Mouse (Mus musculus) midbrain, embryonic 15.5 days (tissue): ENCODE data around the gene Bloc1s2. TPM values are rescaled to one million over a fixed set of nuclear protein-coding genes. Genes with fewer than 3 reads are reported as not detected.

Experiments used
- ATAC-seq: fragments of 200-750 bp; cut with Nextera tagmentation; replicated peaks from 2 replicates; pipeline ENCODE4 v1.8.0; 2017; ENCODE audit warnings: moderate TSS enrichment
- H3K27ac ChIP-seq: fragments of 300-500 bp; sonication (generic); 2 replicates; pipeline ENCODE4 v1.5.1; 2015; ENCODE audit warnings: mild to moderate bottlenecking, inconsistent platforms
- H3K27me3 ChIP-seq: fragments of 300-500 bp; sonication (generic); replicated peaks from 2 replicates; pipeline ENCODE4 v1.6.1; 2015; ENCODE audit warnings: inconsistent platforms
- H3K36me3 ChIP-seq: fragments of 300-500 bp; sonication (generic); replicated peaks from 2 replicates; pipeline ENCODE4 v1.6.1; 2015; ENCODE audit warnings: inconsistent platforms
- H3K4me1 ChIP-seq: fragments of 300-500 bp; sonication (generic); 2 replicates; pipeline ENCODE4 v1.6.1; 2015; ENCODE audit warnings: inconsistent platforms
- H3K4me2 ChIP-seq: fragments of 300-500 bp; sonication (generic); 2 replicates; pipeline ENCODE4 v1.6.1; 2015; ENCODE audit warnings: inconsistent platforms, mild to moderate bottlenecking, moderate library complexity
- H3K4me3 ChIP-seq: fragments of 300-500 bp; sonication (generic); 2 replicates; pipeline ENCODE4 v1.5.1; 2015; ENCODE audit warnings: mild to moderate bottlenecking, inconsistent platforms
- H3K9ac ChIP-seq: fragments of 300-500 bp; sonication (generic); 2 replicates; pipeline ENCODE4 v1.6.1; 2015; ENCODE audit warnings: mild to moderate bottlenecking, inconsistent platforms
- H3K9me3 ChIP-seq: fragments of 300-500 bp; sonication (generic); 2 replicates; pipeline ENCODE4 v1.6.1; 2016; ENCODE audit warnings: inconsistent platforms
- WGBS: fragments of 180-500 bp; shearing (Covaris S2); methylation state at CpG from one replicate; pipeline ENCODE4 v1.1.7; 2015; ENCODE audit warnings: mixed read lengths; 5-methylcytosine and 5-hydroxymethylcytosine counted together
- polyA plus RNA-seq: library from polyadenylated mRNA; unstranded; fragments of >200 nt; fragmentation: Nextera tagmentation; extraction: Ambion mirVana; gene quantifications from 2 replicates; pipeline ENCODE4 v1.2.1, GENCODE M21; 2015

Bloc1s2 gene
- polyA plus RNA-seq = 143 and 159 TPM in 2 replicates

GRCm38 (mm10) chr19:44145702-44146567 lies at the start of gene Bloc1s2:
Gene Bloc1s2, minus strand, starts transcription at chr19:44146446.
- Histone ChIP-seq H3K9me3 (no peaks in the 10 kb centered on the region), H3K27ac (peak within 1 kb of the TSS; percentile 78), H3K4me2 (peak within 1 kb of the TSS; percentile 74), H3K27me3 (peaks cover 12% of the 10 kb centered on the region; the same call in 1 of the 2 replicates), H3K4me1 (peaks cover 15% of the 10 kb centered on the region), H3K9ac (peak within 1 kb of the TSS; percentile 79), H3K4me3 (peak within 1 kb of the TSS; percentile 84), H3K36me3 (peaks cover 17% of the 10 kb centered on the region)
- ATAC-seq = peak; percentile 95
- 2% methylated on average over 46 of the region's 46 CpGs for WGBS

- WGBS = 6% methylated on average over 7 of the region's 7 CpGs
These were observed 48.9 kb upstream of the Bloc1s2 start for GRCm38 (mm10) chr19:44195138-44195537.

GRCm38 (mm10) chr19:44193906-44194305 lies 47.7 kb upstream of the Bloc1s2 start:
- WGBS = 86% methylated on average over 7 of the region's 7 CpGs
- H3K9ac ChIP-seq = no peak overlapping the region
- no peaks in the 10 kb centered on the region for H3K4me1 ChIP-seq
- H3K27ac ChIP-seq = no peak overlapping the region
- no peaks in the 10 kb centered on the region for H3K9me3 ChIP-seq
- no peak for ATAC-seq
- no peaks in the 10 kb centered on the region for H3K36me3 ChIP-seq
- no peaks in the 10 kb centered on the region for H3K27me3 ChIP-seq
- H3K4me3 ChIP-seq = no peak overlapping the region
- no peak overlapping the region for H3K4me2 ChIP-seq

More at GRCm38 (mm10) chr19:44195138-44195537, 48.9 kb upstream of the Bloc1s2 start:
- H3K9me3 ChIP-seq = no peaks in the 10 kb centered on the region
- no peaks in the 10 kb centered on the region for H3K27me3 ChIP-seq
- no peak overlapping the region for H3K4me2 ChIP-seq
- H3K9ac ChIP-seq = no peak overlapping the region
- H3K4me1 ChIP-seq = no peaks in the 10 kb centered on the region
- no peaks in the 10 kb centered on the region for H3K36me3 ChIP-seq
- no peak overlapping the region for H3K27ac ChIP-seq
- no peak overlapping the region for H3K4me3 ChIP-seq
- ATAC-seq = no peak

GRCm38 (mm10) chr19:44192342-44192741 lies 46.1 kb upstream of the Bloc1s2 start, which contains the start of gene Pkd2l1:
Gene Pkd2l1, minus strand, starts transcription at chr19:44192442.
- Histone ChIP-seq H3K27me3 (no peaks in the 10 kb centered on the region), H3K4me1 (no peaks in the 10 kb centered on the region), H3K4me3 (no peak within 1 kb of the TSS), H3K9me3 (no peaks in the 10 kb centered on the region), H3K4me2 (no peak within 1 kb of the TSS), H3K36me3 (no peaks in the 10 kb centered on the region), H3K27ac (no peak within 1 kb of the TSS), H3K9ac (no peak within 1 kb of the TSS)
- ATAC-seq = no peak
- WGBS = 40% methylated on average over 3 of the region's 3 CpGs

GRCm38 (mm10) chr19:44189056-44189455 lies 42.8 kb upstream of the Bloc1s2 start:
- 82% methylated on average over 4 of the region's 4 CpGs for WGBS
- no peak for ATAC-seq
- H3K27ac ChIP-seq = no peak overlapping the region
- H3K4me1 ChIP-seq = no peaks in the 10 kb centered on the region
- H3K9ac ChIP-seq = no peak overlapping the region
- H3K36me3 ChIP-seq = no peaks in the 10 kb centered on the region
- no peaks in the 10 kb centered on the region for H3K27me3 ChIP-seq
- no peak overlapping the region for H3K4me2 ChIP-seq
- H3K9me3 ChIP-seq = no peaks in the 10 kb centered on the region
- no peak overlapping the region for H3K4me3 ChIP-seq

- ATAC-seq = no peak
- Histone ChIP-seq H3K27ac (no peak overlapping the region), H3K9me3 (no peaks in the 10 kb centered on the region), H3K4me2 (no peak overlapping the region), H3K36me3 (no peaks in the 10 kb centered on the region), H3K4me3 (no peak overlapping the region), H3K27me3 (no peaks in the 10 kb centered on the region), H3K4me1 (no peaks in the 10 kb centered on the region), H3K9ac (no peak overlapping the region)
- 79% methylated on average over 3 of the region's 3 CpGs for whole genome bisulfite sequencing
These were observed 37.7 kb upstream of the Bloc1s2 start for GRCm38 (mm10) chr19:44183968-44184367.

- H3K27me3 ChIP-seq = no peaks in the 10 kb centered on the region
- H3K27ac ChIP-seq = no peak overlapping the region
- no peak for ATAC-seq
- H3K4me2 ChIP-seq = no peak overlapping the region
- no peak overlapping the region for H3K9ac ChIP-seq
- no peaks in the 10 kb centered on the region for H3K4me1 ChIP-seq
- H3K9me3 ChIP-seq = no peaks in the 10 kb centered on the region
- H3K36me3 ChIP-seq = no peaks in the 10 kb centered on the region
- no peak overlapping the region for H3K4me3 ChIP-seq
- WGBS = 88% methylated on average over 1 of the region's 1 CpGs
These were observed 34.3 kb upstream of the Bloc1s2 start for GRCm38 (mm10) chr19:44180502-44180901.

- no peak for ATAC-seq
- Histone ChIP-seq H3K9ac (no peak overlapping the region), H3K9me3 (no peaks in the 10 kb centered on the region), H3K27me3 (no peaks in the 10 kb centered on the region), H3K27ac (no peak overlapping the region), H3K36me3 (no peaks in the 10 kb centered on the region), H3K4me1 (no peaks in the 10 kb centered on the region), H3K4me2 (no peak overlapping the region), H3K4me3 (no peak overlapping the region)
- WGBS = 92% methylated on average over 3 of the region's 3 CpGs
These were observed 30.5 kb upstream of the Bloc1s2 start for GRCm38 (mm10) chr19:44176741-44177140.

DNA sequence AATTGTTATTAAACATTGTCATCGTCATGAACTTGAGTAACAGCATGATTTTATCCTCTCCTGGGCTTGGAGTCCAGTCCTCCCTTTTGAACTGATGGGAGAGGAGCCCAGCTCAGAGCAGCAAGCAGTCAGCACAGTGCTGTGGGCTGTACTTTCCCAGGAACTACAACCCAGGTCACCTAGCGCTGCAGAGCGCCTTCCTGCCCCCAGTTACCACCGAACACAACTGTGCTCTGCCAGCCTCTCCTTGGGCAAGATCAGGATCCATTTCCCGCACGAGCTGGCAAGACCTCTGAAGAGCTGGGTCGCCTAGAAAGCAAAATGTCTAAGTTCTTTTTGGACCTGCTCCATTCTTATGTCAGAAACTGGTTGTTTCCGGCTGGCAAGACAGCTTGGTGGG lies 28.6 kb upstream of the Bloc1s2 start:
- H3K27me3 ChIP-seq = no peaks in the 10 kb centered on the region
- WGBS = 75% methylated on average over 8 of the region's 8 CpGs
- no peaks in the 10 kb centered on the region for H3K9me3 ChIP-seq
- H3K4me1 ChIP-seq = no peaks in the 10 kb centered on the region
- no peak overlapping the region for H3K9ac ChIP-seq
- no peak overlapping the region for H3K27ac ChIP-seq
- ATAC-seq = no peak
- no peak overlapping the region for H3K4me2 ChIP-seq
- H3K4me3 ChIP-seq = no peak overlapping the region
- no peaks in the 10 kb centered on the region for H3K36me3 ChIP-seq

- Histone ChIP-seq H3K9me3 (no peaks in the 10 kb centered on the region), H3K27ac (no peak overlapping the region), H3K27me3 (peaks cover 3% of the 10 kb centered on the region; the same call in 1 of the 2 replicates), H3K9ac (no peak overlapping the region), H3K4me3 (no peak overlapping the region), H3K4me2 (no peak overlapping the region), H3K4me1 (no peaks in the 10 kb centered on the region), H3K36me3 (no peaks in the 10 kb centered on the region)
- ATAC-seq = no peak
- WGBS = 16% methylated on average over 3 of the region's 3 CpGs
These were observed 15.3 kb upstream of the Bloc1s2 start for GRCm38 (mm10) chr19:44161515-44161914.

DNA sequence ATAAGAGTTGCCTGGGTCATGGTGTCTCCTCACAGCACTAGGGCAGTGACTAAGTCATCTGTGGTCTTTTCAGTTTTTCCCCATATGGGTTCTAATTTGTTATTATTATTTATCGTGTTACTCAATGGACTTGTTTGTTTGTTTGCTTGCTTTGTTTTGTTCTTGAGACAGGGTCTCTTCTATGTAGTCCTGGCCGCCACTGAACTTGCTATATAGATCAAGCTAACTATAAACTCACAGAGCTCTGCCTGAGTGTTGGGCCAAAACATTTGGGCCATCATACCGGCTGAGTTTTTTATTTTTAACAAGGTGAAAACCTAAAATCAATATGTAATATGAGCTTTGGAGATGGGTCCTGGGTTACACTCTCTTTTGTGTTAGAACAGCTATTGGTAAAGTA lies 13.1 kb upstream of the Bloc1s2 start:
- Histone ChIP-seq H3K4me2 (no peak overlapping the region), H3K9me3 (no peaks in the 10 kb centered on the region), H3K9ac (no peak overlapping the region), H3K36me3 (no peaks in the 10 kb centered on the region), H3K27me3 (peaks cover 8% of the 10 kb centered on the region; the same call in 1 of the 2 replicates), H3K27ac (no peak overlapping the region), H3K4me1 (no peaks in the 10 kb centered on the region), H3K4me3 (no peak overlapping the region)
- no peak for ATAC-seq
- WGBS = 88% methylated on average over 3 of the region's 3 CpGs

DNA sequence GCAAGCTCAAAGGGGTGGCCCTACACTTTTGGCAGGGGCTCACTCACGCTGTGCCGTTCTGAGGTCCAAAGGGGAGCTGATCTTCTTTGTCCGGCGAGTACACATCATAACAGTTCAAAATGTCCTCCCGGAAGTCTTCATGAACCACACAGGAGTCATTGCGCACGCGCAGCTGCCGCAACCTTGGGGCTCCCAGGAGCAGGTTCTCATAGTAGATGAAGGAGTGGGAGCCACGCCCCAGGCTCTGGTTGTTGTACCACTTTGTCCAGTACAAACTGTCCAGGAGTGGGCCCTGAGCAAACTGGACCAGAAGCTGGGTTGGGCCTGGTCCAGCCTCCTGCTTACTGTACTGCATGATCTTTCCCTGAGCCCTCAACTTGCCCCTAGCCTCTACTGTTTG lies 10.8 kb upstream of the Bloc1s2 start:
- H3K9me3 ChIP-seq = no peaks in the 10 kb centered on the region
- H3K27ac ChIP-seq = no peak overlapping the region
- no peak overlapping the region for H3K4me3 ChIP-seq
- H3K4me2 ChIP-seq = no peak overlapping the region
- peaks cover 24% of the 10 kb centered on the region; the same call in 1 of the 2 replicates for H3K27me3 ChIP-seq
- no peak overlapping the region for H3K9ac ChIP-seq
- no peaks in the 10 kb centered on the region for H3K4me1 ChIP-seq
- ATAC-seq = no peak
- H3K36me3 ChIP-seq = no peaks in the 10 kb centered on the region
- WGBS = 92% methylated on average over 10 of the region's 10 CpGs

GRCm38 (mm10) chr19:44153781-44154180 lies 7.5 kb upstream of the Bloc1s2 start:
- Histone ChIP-seq H3K4me3 (no peak overlapping the region), H3K36me3 (no peaks in the 10 kb centered on the region), H3K27ac (no peak overlapping the region), H3K9ac (no peak overlapping the region), H3K9me3 (no peaks in the 10 kb centered on the region), H3K4me2 (no peak overlapping the region), H3K4me1 (no peaks in the 10 kb centered on the region), H3K27me3 (peaks cover 27% of the 10 kb centered on the region)
- 90% methylated on average over 5 of the region's 5 CpGs for WGBS
- ATAC-seq = no peak
